Mouse (Mus musculus) limb, embryonic 14.5 days (tissue): Measurements from ENCODE around the gene Mia2. TPM values are rescaled to one million over a fixed set of nuclear protein-coding genes. Genes with fewer than 3 reads are reported as not detected.

Experiments
- ATAC-seq: fragments of 200-750 bp; cut with Nextera tagmentation; 2 replicates; pipeline ENCODE4 v1.8.0; 2017; ENCODE audit warnings: low read depth, moderate number of reproducible peaks, moderate TSS enrichment; ENCODE audit not compliant: low FRiP score
- DNase-seq: peaks from one replicate; pipeline ENCODE4 v3.0.0-alpha.2; 2015; ENCODE audit warnings: low spot score
- H3K27ac ChIP-seq: fragments of 300-500 bp; sonication (generic); replicated peaks from 2 replicates; pipeline ENCODE4 v1.5.1; 2014; ENCODE audit warnings: low read depth, mild to moderate bottlenecking, low read length, moderate library complexity, mixed read lengths
- H3K27me3 ChIP-seq: fragments of 300-500 bp; sonication (generic); 2 replicates; pipeline ENCODE4 v1.6.1; 2014; ENCODE audit warnings: low read length, mixed read lengths; ENCODE audit not compliant: control insufficient read depth, insufficient read depth
- H3K36me3 ChIP-seq: fragments of 300-500 bp; sonication (generic); 2 replicates; pipeline ENCODE4 v1.6.1; 2014; ENCODE audit warnings: mild to moderate bottlenecking, low read length, moderate library complexity, mixed read lengths; ENCODE audit not compliant: control insufficient read depth, insufficient read depth
- H3K4me1 ChIP-seq: fragments of 300-500 bp; sonication (generic); 2 replicates; pipeline ENCODE4 v1.6.1; 2014; ENCODE audit warnings: antibody characterized with exemption, low read length, mixed read lengths; ENCODE audit not compliant: control insufficient read depth, insufficient read depth
- H3K4me2 ChIP-seq: fragments of 300-500 bp; sonication (generic); replicated peaks from 2 replicates; pipeline ENCODE4 v1.6.1; 2014; ENCODE audit warnings: low read depth, mild to moderate bottlenecking, low read length, moderate library complexity; ENCODE audit not compliant: severe bottlenecking
- H3K4me3 ChIP-seq: fragments of 300-500 bp; sonication (generic); replicated peaks from 2 replicates; pipeline ENCODE4 v1.5.1; 2014; ENCODE audit warnings: low read length
- H3K9ac ChIP-seq: fragments of 300-500 bp; sonication (generic); 2 replicates; pipeline ENCODE4 v1.6.1; 2014; ENCODE audit warnings: mild to moderate bottlenecking, low read depth, low read length, moderate library complexity; ENCODE audit not compliant: severe bottlenecking
- H3K9me3 ChIP-seq: fragments of 300-500 bp; sonication (generic); 2 replicates; pipeline ENCODE4 v1.6.1; 2016; ENCODE audit warnings: low read length; ENCODE audit not compliant: control insufficient read depth
- POLR2A ChIP-seq: fragments of 200-500 bp; IDR thresholded peaks from 2 replicates; pipeline ENCODE4 v1.8.0; 2012; ENCODE audit warnings: inconsistent platforms, mild to moderate bottlenecking, moderate library complexity, borderline replicate concordance; ENCODE audit not compliant: insufficient read depth, insufficient read length; ENCODE audit errors: extremely low read depth
- WGBS: fragments of 180-500 bp; shearing (Covaris S2); extraction: QIAGEN DNeasy Blood & Tissue Kit; methylation state at CpG from one replicate; pipeline ENCODE4 v1.1.7; 2014; 5-methylcytosine and 5-hydroxymethylcytosine counted together
- polyA plus RNA-seq, 2 experiments: library from polyadenylated mRNA; depleted of rRNA in 1 of 2; stranded (reverse) in 1 of 2; unstranded in 1 of 2; fragments of >200 nt; fragmentation: Nextera tagmentation in 1 of 2; extraction: Ambion mirVana in 1 of 2; gene quantifications; 2 replicates each; pipeline versions ENCODE4 v1.2.1 to v1.2.3; 2012 to 2014

Gene Mia2
- polyA plus RNA-seq, 2 experiments: 59.1 to 61.8 TPM

- H3K36me3 ChIP-seq: peaks cover 73% of the 10 kb centered on the region
- H3K27me3 ChIP-seq: no peaks in the 10 kb centered on the region
- H3K27ac ChIP-seq: no peak overlapping the region
- H3K4me1 ChIP-seq: no peaks in the 10 kb centered on the region
- H3K9me3 ChIP-seq: no peaks in the 10 kb centered on the region
- ATAC-seq (no peak), DNase-seq (no peak)
- no peak overlapping the region for H3K4me2 ChIP-seq
- no peak overlapping the region for H3K4me3 ChIP-seq
- WGBS: 51% methylated on average over 2 of the region's 2 CpGs
- H3K9ac ChIP-seq: no peak overlapping the region
- TF ChIP-seq POLR2A: no peak
Observed at GRCm38 (mm10) chr12:59161091-59161490, 65.5 kb downstream of the Mia2 start.

GRCm38 (mm10) chr12:59162797-59163196, 67.2 kb downstream of the Mia2 start:
- no peak for ATAC-seq
- no peak overlapping the region for H3K27ac ChIP-seq
- no peak overlapping the region for H3K4me3 ChIP-seq
- H3K27me3 ChIP-seq: no peaks in the 10 kb centered on the region
- H3K4me1 ChIP-seq: no peaks in the 10 kb centered on the region
- DNase-seq: no peak
- H3K36me3 ChIP-seq: peaks cover 71% of the 10 kb centered on the region
- TF ChIP-seq POLR2A: no peak
- H3K4me2 ChIP-seq: no peak overlapping the region
- no peaks in the 10 kb centered on the region for H3K9me3 ChIP-seq
- H3K9ac ChIP-seq: no peak overlapping the region
- WGBS: 96% methylated on average over 2 of the region's 2 CpGs

GRCm38 (mm10) chr12:59164522-59164921, 68.9 kb downstream of the Mia2 start:
- Histone ChIP-seq H3K27ac (no peak overlapping the region), H3K4me1 (no peaks in the 10 kb centered on the region), H3K9ac (no peak overlapping the region), H3K9me3 (no peaks in the 10 kb centered on the region), H3K4me3 (no peak overlapping the region), H3K27me3 (no peaks in the 10 kb centered on the region), H3K36me3 (peaks cover 72% of the 10 kb centered on the region), H3K4me2 (no peak overlapping the region)
- no peak for TF ChIP-seq POLR2A
- no peak for ATAC-seq
- DNase-seq: no peak
- 93% methylated on average over 6 of the region's 6 CpGs for WGBS

- H3K4me3 ChIP-seq: no peak overlapping the region
- no peaks in the 10 kb centered on the region for H3K9me3 ChIP-seq
- no peak overlapping the region for H3K4me2 ChIP-seq
- 85% methylated on average over 4 of the region's 4 CpGs for WGBS
- no peak for TF ChIP-seq POLR2A
- DNase-seq (no peak), ATAC-seq (no peak)
- H3K27ac ChIP-seq: no peak overlapping the region
- H3K4me1 ChIP-seq: no peaks in the 10 kb centered on the region
- no peak overlapping the region for H3K9ac ChIP-seq
- peaks cover 72% of the 10 kb centered on the region for H3K36me3 ChIP-seq
- H3K27me3 ChIP-seq: no peaks in the 10 kb centered on the region
Observed at GRCm38 (mm10) chr12:59166557-59166956, 71.0 kb downstream of the Mia2 start.

GRCm38 (mm10) chr12:59169935-59170334, 74.3 kb downstream of the Mia2 start:
- Histone ChIP-seq H3K36me3 (peaks cover 62% of the 10 kb centered on the region), H3K4me3 (no peak overlapping the region), H3K9me3 (no peaks in the 10 kb centered on the region), H3K9ac (no peak overlapping the region), H3K4me2 (no peak overlapping the region), H3K4me1 (no peaks in the 10 kb centered on the region), H3K27me3 (no peaks in the 10 kb centered on the region), H3K27ac (no peak overlapping the region)
- ATAC-seq (no peak), DNase-seq (no peak)
- 89% methylated on average over 4 of the region's 4 CpGs for WGBS
- TF ChIP-seq POLR2A: no peak

- Histone ChIP-seq H3K27ac (no peak overlapping the region), H3K36me3 (peaks cover 74% of the 10 kb centered on the region), H3K9ac (no peak overlapping the region), H3K4me3 (no peak overlapping the region), H3K4me1 (no peaks in the 10 kb centered on the region), H3K4me2 (no peak overlapping the region), H3K27me3 (no peaks in the 10 kb centered on the region), H3K9me3 (no peaks in the 10 kb centered on the region)
- TF ChIP-seq POLR2A: no peak
- ATAC-seq: no peak
- DNase-seq: no peak
- 92% methylated on average over 3 of the region's 3 CpGs for WGBS
Observed at GRCm38 (mm10) chr12:59177814-59178213, 82.2 kb downstream of the Mia2 start.
